Mouse (Mus musculus): Measurements from ENCODE around the gene Pycr1. TPM values are rescaled to one million over a fixed set of nuclear protein-coding genes. Genes with fewer than 3 reads are reported as not detected.

The Pycr1 gene
- polyA plus RNA-seq (2017; shearing (Covaris generic)): 0.24 TPM

GRCm38 (mm10) chr11:120643601-120643987, at the start of gene Pycr1:
Pycr1 (minus strand) TSS chr11:120643769.

GRCm38 (mm10) chr11:120672687-120673593, 29.4 kb upstream of the Pycr1 start, which contains the start of gene Aspscr1:
Aspscr1 (plus strand) TSS chr11:120672973.

GRCm38 (mm10) chr11:120661076-120661460, 17.5 kb upstream of the Pycr1 start, which contains the start of gene Notum:
Notum (minus strand) TSS chr11:120661175.

GRCm38 (mm10) chr11:120648001-120648476, 4.5 kb upstream of the Pycr1 start, which contains the start of gene Myadml2:
Myadml2 (minus strand) TSS chr11:120648158.

GRCm38 (mm10) chr11:120633520-120634343, 9.8 kb downstream of the Pycr1 start, which contains the start of gene Mafg:
Mafg (minus strand) TSS chr11:120633600.

GRCm38 (mm10) chr11:120625152-120625775, 18.3 kb downstream of the Pycr1 start, which contains the start of gene Sirt7:
Sirt7 (minus strand) TSS chr11:120625240.

GRCm38 (mm10) chr11:120617519-120618112, 26.0 kb downstream of the Pycr1 start, which contains the start of gene Pcyt2:
Pcyt2 (minus strand) TSS chr11:120617936.

GRCm38 (mm10) chr11:120608241-120609034, 35.1 kb downstream of the Pycr1 start, which contains the start of gene Npb:
Npb (plus strand) TSS chr11:120608477.

GRCm38 (mm10) chr11:120598283-120598989, 45.1 kb downstream of the Pycr1 start, which contains the start of the genes Alyref and Anapc11:
Alyref (minus strand) TSS chr11:120598365.
Anapc11 (plus strand) TSS chr11:120598421.

Other genes with a start within 250 kb of the Pycr1 start
- 54.3 TPM for gene Nploc4, start 206.1 kb downstream of the Pycr1 start, polyA plus RNA-seq (2017; shearing (Covaris generic))
- not detected for gene Tspan10, start 201.1 kb downstream of the Pycr1 start, polyA plus RNA-seq (2017; shearing (Covaris generic))
- not detected for gene Pde6g, start 190.3 kb downstream of the Pycr1 start, polyA plus RNA-seq (2017; shearing (Covaris generic))
- 2.0 TPM for gene Oxld1, start 185.7 kb downstream of the Pycr1 start, polyA plus RNA-seq (2017; shearing (Covaris generic))
- 19.8 TPM for gene Ccdc137, start 185.7 kb downstream of the Pycr1 start, polyA plus RNA-seq (2017; shearing (Covaris generic))
- 10.7 TPM for gene Arl16, start 176.2 kb downstream of the Pycr1 start, polyA plus RNA-seq (2017; shearing (Covaris generic))
- gene Mrpl12, start 159.2 kb downstream of the Pycr1 start, polyA plus RNA-seq (2017; shearing (Covaris generic)): 29.0 TPM
- gene Slc25a10, start 151.9 kb downstream of the Pycr1 start, polyA plus RNA-seq (2017; shearing (Covaris generic)): 9.9 TPM
- gene Gcgr, start 113.1 kb downstream of the Pycr1 start, polyA plus RNA-seq (2017; shearing (Covaris generic)): not detected
- gene Mcrip1, start 94.0 kb downstream of the Pycr1 start, polyA plus RNA-seq (2017; shearing (Covaris generic)): 63.3 TPM
- gene Ppp1r27, start 92.6 kb downstream of the Pycr1 start, polyA plus RNA-seq (2017; shearing (Covaris generic)): not detected
- gene P4hb, start 70.5 kb downstream of the Pycr1 start, polyA plus RNA-seq (2017; shearing (Covaris generic)): 187 TPM
- 737 TPM for gene Arhgdia, start 62.1 kb downstream of the Pycr1 start, polyA plus RNA-seq (2017; shearing (Covaris generic))
- gene Alyref, start 45.4 kb downstream of the Pycr1 start, polyA plus RNA-seq (2017; shearing (Covaris generic)): 275 TPM
- gene Anapc11, start 45.3 kb downstream of the Pycr1 start, polyA plus RNA-seq (2017; shearing (Covaris generic)): 80.0 TPM
- not detected for gene Npb, start 35.3 kb downstream of the Pycr1 start, polyA plus RNA-seq (2017; shearing (Covaris generic))
- 159 TPM for gene Pcyt2, start 25.8 kb downstream of the Pycr1 start, polyA plus RNA-seq (2017; shearing (Covaris generic))
- 158 TPM for gene Sirt7, start 18.5 kb downstream of the Pycr1 start, polyA plus RNA-seq (2017; shearing (Covaris generic))
- 52.8 TPM for gene Mafg, start 10.2 kb downstream of the Pycr1 start, polyA plus RNA-seq (2017; shearing (Covaris generic))
- gene Myadml2, start 4.4 kb upstream of the Pycr1 start, polyA plus RNA-seq (2017; shearing (Covaris generic)): not detected
- gene Notum, start 17.4 kb upstream of the Pycr1 start, polyA plus RNA-seq (2017; shearing (Covaris generic)): not detected
- 103 TPM for gene Aspscr1, start 29.2 kb upstream of the Pycr1 start, polyA plus RNA-seq (2017; shearing (Covaris generic))
- gene Cenpx, start 70.0 kb upstream of the Pycr1 start, polyA plus RNA-seq (2017; shearing (Covaris generic)): 87.8 TPM
- 52.6 TPM for gene Lrrc45, start 70.2 kb upstream of the Pycr1 start, polyA plus RNA-seq (2017; shearing (Covaris generic))
- gene Rac3, start 77.7 kb upstream of the Pycr1 start, polyA plus RNA-seq (2017; shearing (Covaris generic)): 0.70 TPM
- gene Dcxr, start 83.5 kb upstream of the Pycr1 start, polyA plus RNA-seq (2017; shearing (Covaris generic)): 11.1 TPM
- not detected for gene Cbr2, start 88.3 kb upstream of the Pycr1 start, polyA plus RNA-seq (2017; shearing (Covaris generic))
- gene Hmga1b, start 119.0 kb upstream of the Pycr1 start, polyA plus RNA-seq (2017; shearing (Covaris generic)): 15.1 TPM
- gene Rfng, start 140.4 kb upstream of the Pycr1 start, polyA plus RNA-seq (2017; shearing (Covaris generic)): 23.6 TPM
- gene Gps1, start 140.5 kb upstream of the Pycr1 start, polyA plus RNA-seq (2017; shearing (Covaris generic)): 79.8 TPM
- gene Dus1l, start 152.6 kb upstream of the Pycr1 start, polyA plus RNA-seq (2017; shearing (Covaris generic)): 40.0 TPM
- 50.6 TPM for gene Fasn, start 180.8 kb upstream of the Pycr1 start, polyA plus RNA-seq (2017; shearing (Covaris generic))

All from effector memory CD4-positive, alpha-beta T cell, adult 5 months (primary cell).